Mouse (Mus musculus) urinary bladder, adult 18-20 months (tissue): Measurements from ENCODE around the gene Ddx56.
"Not testable (repeated sequence)": the region's sequence is repeated elsewhere in the genome, so short reads cannot be mapped to it uniquely, and the experiment has no call there.

ENCODE experiments used
- DNase-seq, 2 experiments: peaks; one replicate each; pipeline ENCODE4 v3.0.0; 2022; ENCODE audit warnings: low spot score in 2 of 2, mixed read lengths in 2 of 2

Ddx56 gene

GRCm38 (mm10) chr11:6261434-6262082 lies 6.0 kb downstream of the Ddx56 start:
- DNase-seq: peak in 1 of 2 experiments; percentile 60

DNA sequence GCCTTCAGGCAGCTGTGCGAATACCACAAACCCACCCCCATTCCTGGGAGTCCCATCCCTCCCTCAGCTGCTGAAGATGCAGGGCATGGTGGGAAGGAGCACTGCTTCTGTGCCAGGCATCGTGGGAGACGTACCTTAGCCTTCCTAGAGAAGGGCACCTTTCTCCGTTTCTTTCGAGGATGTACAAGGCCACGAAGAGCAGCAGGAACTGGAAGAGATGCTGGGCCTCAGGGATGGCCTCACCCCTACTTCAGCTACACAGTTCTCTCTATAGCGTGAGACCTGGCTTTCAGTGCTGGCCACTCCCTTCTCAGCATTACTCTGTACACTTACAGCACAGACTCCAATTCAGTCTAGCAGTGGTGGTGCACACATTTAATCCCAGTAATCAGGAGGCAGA lies 8.2 kb downstream of the Ddx56 start:
- DNase-seq: no peak

DNA sequence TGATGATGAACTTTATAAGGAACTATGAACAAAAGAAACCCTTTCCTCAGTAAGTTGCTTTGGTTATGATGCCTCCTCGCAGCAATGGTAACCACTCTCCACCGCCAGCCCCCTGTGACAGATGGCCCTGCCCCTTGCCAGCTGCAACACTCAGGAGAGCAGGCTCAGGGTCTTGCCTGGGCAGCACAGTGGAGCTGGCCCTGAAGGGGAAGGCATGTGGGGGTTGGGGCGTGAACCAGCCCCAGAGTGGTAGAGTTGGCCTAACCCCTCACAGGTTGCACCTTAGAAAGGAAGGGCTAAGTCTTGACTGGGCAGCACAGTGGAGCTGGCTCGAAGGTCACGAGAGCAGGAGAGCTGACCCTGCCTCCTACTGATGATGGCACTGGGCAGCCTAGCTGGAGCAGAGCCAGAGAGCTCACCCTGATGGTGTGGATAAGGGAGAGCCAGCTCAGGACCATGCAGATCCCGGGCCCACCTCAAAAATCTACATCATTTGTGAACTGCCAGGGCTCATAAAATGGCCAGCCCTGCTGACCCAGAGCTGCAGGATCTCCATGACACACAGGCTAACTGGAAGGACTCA lies 11.0 kb downstream of the Ddx56 start:
- no peak for DNase-seq

GRCm38 (mm10) chr11:6254602-6255001 lies 13.0 kb downstream of the Ddx56 start:
- DNase-seq: not testable (repeated sequence)

DNA sequence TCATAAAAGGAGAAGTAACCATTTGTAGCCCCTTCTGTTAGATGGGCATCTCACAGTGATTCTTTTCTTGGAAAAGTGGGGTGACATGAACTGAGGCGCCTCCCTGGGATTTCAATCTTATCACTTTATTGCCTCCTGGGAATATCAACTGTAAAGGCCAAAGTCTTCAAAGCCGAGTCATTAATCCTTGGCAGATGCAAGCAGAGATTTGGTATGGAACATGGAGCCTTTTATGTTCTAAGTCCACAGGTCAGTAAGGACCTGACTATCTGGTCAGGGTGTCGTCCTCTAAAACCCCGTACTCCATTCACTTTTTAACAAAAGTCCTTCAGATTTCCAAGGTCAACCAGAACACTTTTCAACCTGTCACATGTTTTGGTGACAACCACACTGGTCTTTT lies 14.7 kb downstream of the Ddx56 start:
- DNase-seq: no peak

GRCm38 (mm10) chr11:6252248-6252647 lies 15.3 kb downstream of the Ddx56 start:
- DNase-seq: no peak

DNA sequence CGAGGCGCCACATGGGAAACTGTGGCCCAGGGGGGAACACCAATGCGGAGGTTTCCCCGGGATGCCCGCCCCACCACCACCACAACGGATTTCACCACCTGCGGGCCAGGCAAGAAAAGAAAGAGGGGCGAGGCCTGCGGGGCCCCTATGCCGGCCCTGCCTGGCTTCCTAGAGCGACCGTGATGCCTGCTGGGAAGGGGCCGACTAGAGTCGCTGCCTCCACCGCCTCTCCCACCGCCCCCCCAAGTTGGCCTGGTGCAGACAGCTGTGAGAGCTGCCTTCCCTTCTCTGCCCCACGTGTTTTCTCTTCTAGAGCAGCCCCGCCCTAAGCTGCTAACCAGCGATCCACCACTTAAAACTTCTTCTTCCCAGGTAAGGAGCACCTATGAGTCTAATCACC lies 22.9 kb downstream of the Ddx56 start:
- DNase-seq: no peak

DNA sequence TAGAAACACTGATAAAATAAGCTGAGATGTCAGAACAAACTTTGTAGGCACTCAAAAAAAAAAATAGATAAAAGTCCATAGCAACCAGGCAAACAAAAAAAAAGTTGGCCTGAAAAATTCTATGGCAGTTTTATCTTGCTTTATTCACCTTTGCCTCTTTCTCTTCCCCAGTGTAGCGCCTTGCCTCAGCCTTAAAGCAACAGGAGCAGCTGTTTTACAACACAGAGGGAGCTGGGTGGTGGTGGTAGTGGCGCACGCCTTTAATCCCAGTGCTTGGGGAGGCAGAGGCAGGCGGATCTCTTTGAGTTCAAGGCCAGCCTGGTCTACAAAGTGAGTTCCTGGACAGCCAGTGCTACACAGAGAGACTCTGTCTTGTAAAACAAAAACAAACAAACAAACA lies 34.5 kb downstream of the Ddx56 start:
- DNase-seq: no peak

- DNase-seq: no peak
Measured at GRCm38 (mm10) chr11:6230012-6230411, 37.6 kb downstream of the Ddx56 start, which contains the start of gene Npc1l1. Gene Npc1l1 (minus strand): TSS chr11:6230143.

DNA sequence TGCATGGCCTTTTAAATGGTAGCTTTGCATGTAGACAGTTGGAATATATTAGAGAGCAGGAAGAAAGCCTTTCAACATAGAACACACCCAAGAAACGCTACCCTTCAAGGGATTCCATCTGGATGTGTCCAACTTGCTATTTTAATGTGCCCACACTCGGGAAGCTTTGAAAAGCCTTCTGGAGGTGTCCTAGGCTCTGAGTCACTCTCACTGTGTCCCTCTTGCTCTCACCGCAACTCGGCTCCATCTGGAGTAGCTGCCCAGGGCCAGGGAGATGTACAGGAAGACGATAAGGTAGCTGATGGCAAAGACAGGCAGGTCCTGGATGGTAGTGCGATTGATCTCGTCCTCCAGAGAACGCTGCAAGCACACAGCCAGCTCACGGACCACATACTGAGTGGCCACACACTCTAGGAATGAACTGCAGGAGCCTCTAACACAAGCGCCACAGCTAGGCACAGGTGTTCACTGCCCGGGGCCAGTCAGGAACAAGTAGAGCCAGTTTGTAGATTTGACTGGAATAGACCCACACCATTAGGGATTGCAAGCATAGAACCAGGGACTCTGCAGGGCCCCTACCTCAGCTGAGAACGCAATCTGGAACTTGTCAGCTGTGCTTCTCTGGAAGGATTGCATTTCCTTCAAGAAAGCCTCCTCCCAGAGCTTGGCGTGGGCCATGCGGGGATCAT lies 42.9 kb downstream of the Ddx56 start:
- no peak for DNase-seq

GRCm38 (mm10) chr11:6222187-6222586 lies 45.4 kb downstream of the Ddx56 start:
- no peak for DNase-seq

DNA sequence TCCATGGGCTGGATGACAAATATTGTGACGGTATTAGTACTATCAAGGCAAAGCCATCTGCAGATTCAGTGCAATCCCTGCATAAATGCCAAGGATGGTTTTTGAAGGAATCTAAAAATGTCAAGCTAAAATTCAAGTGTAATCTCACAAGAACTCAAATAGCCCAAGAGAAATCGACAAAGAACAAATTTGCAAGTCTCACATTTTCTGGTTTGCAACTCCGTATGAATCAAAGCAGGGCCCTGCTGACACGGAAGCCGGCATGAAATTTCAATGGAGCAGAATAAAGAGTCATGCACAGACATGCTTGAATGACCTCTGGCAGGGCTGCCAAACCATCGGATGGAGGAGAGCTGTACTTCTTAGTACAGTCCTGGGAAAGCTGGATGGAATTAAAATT lies 47.6 kb downstream of the Ddx56 start:
- DNase-seq: no peak

GRCm38 (mm10) chr11:6218189-6218896 lies 49.2 kb downstream of the Ddx56 start:
- no peak for DNase-seq

DNA sequence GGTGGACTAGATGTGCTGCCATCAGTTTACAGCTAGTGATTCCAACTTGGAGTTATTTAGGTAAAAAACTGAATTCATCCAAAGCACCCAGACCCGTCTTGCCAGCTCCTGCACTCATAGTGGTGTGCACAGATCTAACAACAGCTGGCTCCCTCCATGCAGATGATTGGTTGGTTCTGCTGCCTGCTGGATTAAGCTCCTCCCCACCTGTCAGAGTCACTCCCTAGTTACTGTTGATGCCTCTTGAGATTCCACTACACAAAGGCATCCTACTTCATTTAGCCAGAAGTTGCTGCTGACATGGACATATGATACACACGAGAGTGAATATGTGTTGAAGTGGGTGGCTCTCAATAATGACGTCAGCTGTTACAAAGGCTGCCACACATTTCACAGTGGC lies 50.7 kb downstream of the Ddx56 start:
- no peak for DNase-seq
